Mouse (Mus musculus): ENCODE measurements around the gene Wfdc21. TPM values are rescaled to one million over a fixed set of nuclear protein-coding genes. Genes with fewer than 3 reads are reported as not detected.

The Wfdc21 gene
- polyA plus RNA-seq, 1 experiment: 706 TPM

DNA sequence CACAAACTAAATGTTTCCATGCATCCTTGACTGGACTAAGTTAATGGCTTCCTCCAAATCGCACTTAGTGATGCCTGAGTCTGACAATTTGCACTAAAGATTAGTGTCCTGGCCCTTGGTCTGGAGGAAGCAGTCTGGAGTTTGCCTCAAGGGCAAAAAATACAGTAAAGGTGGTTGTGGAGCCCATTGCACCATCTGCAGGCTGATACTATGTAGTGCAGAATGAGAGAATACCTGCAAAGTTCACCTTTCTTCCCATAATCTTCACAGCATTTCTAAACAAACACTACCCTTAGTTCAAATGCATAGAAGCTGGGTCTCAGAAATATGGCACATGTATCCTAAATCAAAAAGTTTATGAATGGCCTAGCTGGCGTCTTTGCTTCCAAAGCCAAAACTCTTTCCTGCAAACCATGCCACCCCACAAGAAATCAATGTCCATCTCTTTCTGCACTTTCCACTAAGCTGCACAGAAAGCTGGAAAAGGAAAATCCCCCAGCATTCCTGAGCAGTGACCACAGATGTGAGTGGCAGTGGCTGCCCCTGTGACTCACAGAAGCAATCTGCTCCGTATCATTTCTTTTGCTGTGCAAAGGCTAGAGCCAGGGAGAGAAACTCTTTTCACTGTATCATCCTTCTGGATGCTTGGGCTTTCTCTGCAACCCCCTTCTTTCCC, 17.8 kb upstream of the Wfdc21 start:
- Histone ChIP-seq H3K4me1 (ENCODE audit: control insufficient read depth, insufficient read depth, low read length) (no peaks in the 10 kb centered on the region; the same call in 1 of the 2 replicates), H3K27ac (ENCODE audit: control insufficient read depth, insufficient read depth, low read depth, low read length, poor library complexity) (no peak overlapping the region), H3K4me3 (replicated peaks; ENCODE audit: control insufficient read depth, low read depth, low read length) (no peak overlapping the region)
- WGBS: 50% methylated on average over 3 of the region's 3 CpGs
- TF ChIP-seq POLR2A (IDR thresholded peaks at IDR 0.05; ENCODE audit: borderline replicate concordance, control insufficient read depth, low read depth, low read length): no peak
- peak; percentile 29; the same call in 1 of the 2 replicates for TF ChIP-seq CTCF (IDR thresholded peaks at IDR 0.05; ENCODE audit: control insufficient read depth, insufficient read depth, low read length)

DNA sequence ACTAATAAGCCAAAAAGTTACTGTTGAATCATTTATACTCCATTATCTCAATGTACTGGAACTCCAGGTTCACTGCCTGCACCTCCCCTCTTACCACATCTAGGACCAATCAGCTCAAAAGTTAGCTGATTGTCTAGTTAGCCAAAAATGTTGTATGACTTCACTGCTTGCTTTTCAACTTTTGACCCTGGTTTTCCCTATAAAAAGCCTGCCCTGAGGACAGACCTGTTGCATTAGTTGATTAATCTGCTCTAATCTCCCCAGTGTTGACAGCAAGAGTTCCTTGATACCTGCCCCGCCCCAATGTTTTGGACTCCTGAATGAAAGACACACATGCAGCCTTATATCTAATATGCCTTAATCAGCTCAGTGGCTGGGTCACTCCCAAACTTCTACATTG, 15.6 kb upstream of the Wfdc21 start:
- Histone ChIP-seq H3K4me1 (ENCODE audit: control insufficient read depth, insufficient read depth, low read length) (peaks cover 4% of the 10 kb centered on the region), H3K4me3 (replicated peaks; ENCODE audit: control insufficient read depth, low read depth, low read length) (no peak overlapping the region), H3K27ac (ENCODE audit: control insufficient read depth, insufficient read depth, low read depth, low read length, poor library complexity) (no peak overlapping the region)
- 69% methylated on average over 1 of the region's 1 CpGs for WGBS
- no peak for TF ChIP-seq POLR2A (IDR thresholded peaks at IDR 0.05; ENCODE audit: borderline replicate concordance, control insufficient read depth, low read depth, low read length)
- TF ChIP-seq CTCF (IDR thresholded peaks at IDR 0.05; ENCODE audit: control insufficient read depth, insufficient read depth, low read length): no peak

DNA sequence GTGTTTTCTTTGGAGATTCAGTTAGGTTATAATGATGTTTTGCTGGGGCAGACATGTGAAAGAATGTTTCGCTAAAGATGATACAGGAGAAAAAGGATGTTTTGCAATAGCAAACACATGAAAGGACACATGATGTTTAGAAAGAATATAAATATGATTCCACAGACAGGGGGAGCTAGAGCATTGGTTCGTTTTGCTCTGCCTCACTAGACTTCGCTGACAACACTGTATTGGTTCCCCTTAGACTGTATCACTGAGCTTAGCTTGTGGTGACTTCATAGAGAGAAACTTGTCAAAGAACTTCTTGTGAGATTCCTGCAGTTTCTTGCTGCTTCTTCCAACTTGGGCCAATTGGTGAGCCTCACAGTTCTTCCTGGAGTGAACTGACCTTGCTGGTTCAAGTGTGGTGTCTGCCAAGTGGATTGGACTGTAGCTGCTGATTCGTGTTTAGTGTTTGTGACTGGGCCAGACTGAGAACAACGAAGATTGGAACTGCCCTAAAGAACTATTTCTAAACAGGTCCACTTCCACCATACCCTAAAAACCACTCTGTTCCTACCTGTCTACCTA, 13.6 kb upstream of the Wfdc21 start:
- Histone ChIP-seq H3K4me1 (ENCODE audit: control insufficient read depth, insufficient read depth, low read length) (peaks cover 4% of the 10 kb centered on the region), H3K4me3 (replicated peaks; ENCODE audit: control insufficient read depth, low read depth, low read length) (no peak overlapping the region), H3K27ac (ENCODE audit: control insufficient read depth, insufficient read depth, low read depth, low read length, poor library complexity) (no peak overlapping the region)
- TF ChIP-seq CTCF (IDR thresholded peaks at IDR 0.05; ENCODE audit: control insufficient read depth, insufficient read depth, low read length) (0 out of 2 replicates have a peak, but pooled peaks have one; percentile 11), POLR2A (IDR thresholded peaks at IDR 0.05; ENCODE audit: borderline replicate concordance, control insufficient read depth, low read depth, low read length) (no peak)
- 62% methylated on average over 5 of the region's 5 CpGs for WGBS

DNA sequence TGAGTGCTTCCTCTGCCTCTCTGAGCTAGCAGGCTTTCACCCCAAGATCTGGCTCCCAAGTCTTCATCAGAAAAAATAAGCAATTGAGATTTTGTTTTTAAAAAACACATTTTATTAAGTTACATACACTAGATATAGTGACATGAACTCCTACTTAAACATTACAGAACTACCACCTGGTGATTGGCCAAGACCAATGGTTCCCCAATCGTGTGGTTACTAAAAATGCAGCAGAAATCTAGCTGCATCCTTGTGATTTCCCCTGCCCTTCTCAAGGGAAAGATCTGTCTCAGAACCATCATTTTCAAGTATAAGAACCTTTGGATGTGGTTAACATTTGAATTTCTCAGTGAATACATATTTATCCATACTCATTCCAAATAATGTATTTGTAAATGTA, 12.5 kb upstream of the Wfdc21 start:
- 13% methylated on average over 1 of the region's 1 CpGs for WGBS
- TF ChIP-seq CTCF (IDR thresholded peaks at IDR 0.05; ENCODE audit: control insufficient read depth, insufficient read depth, low read length): no peak
- TF ChIP-seq POLR2A (IDR thresholded peaks at IDR 0.05; ENCODE audit: borderline replicate concordance, control insufficient read depth, low read depth, low read length): no peak
- Histone ChIP-seq H3K4me3 (replicated peaks; ENCODE audit: control insufficient read depth, low read depth, low read length) (no peak overlapping the region), H3K4me1 (ENCODE audit: control insufficient read depth, insufficient read depth, low read length) (peaks cover 6% of the 10 kb centered on the region), H3K27ac (ENCODE audit: control insufficient read depth, insufficient read depth, low read depth, low read length, poor library complexity) (peak overlapping the region; percentile 38)

DNA sequence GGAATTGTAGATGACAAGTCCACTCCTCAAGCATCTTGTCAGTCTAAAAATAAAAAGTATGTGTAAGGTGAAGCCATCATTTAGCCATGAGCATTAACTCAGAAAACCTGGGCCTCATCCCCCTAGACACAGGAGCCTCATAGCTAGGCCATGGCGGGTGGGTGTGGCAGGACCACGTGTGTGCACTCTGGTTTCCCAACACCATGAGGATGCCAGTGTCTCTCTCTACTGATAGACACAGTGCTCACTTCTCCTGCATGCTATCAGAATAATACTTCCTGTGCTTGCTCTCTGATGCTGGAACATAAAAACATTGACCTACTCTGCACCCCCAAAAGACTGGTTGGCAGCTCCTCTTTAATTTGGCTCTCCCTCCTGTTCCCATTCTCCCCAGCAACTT, 10.9 kb upstream of the Wfdc21 start:
- WGBS: 19% methylated on average over 2 of the region's 2 CpGs
- TF ChIP-seq POLR2A (IDR thresholded peaks at IDR 0.05; ENCODE audit: borderline replicate concordance, control insufficient read depth, low read depth, low read length): no peak
- TF ChIP-seq CTCF (IDR thresholded peaks at IDR 0.05; ENCODE audit: control insufficient read depth, insufficient read depth, low read length): no peak

DNA sequence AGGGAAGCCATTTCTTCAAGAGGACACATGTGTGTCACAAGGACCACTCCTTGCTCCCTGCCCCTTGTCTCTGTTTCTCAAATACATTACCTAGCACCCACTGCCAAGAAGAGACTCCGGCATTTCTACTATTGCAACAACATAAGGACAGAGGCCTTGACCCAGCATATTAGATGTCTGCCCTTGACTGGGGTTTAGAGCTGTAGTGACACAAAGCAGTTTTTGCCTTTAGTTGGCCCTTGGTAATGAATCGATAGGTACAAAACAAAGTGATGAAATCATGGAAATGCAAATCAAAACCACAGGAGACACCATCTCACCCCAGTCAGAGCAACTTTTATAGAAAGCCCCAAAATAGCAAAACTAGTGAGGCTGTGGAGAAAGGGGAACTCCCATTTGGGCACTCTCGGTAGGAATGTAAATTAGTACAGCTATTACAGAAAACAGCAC, 9.6 kb upstream of the Wfdc21 start:
- WGBS: 10% methylated on average over 3 of the region's 3 CpGs

More for the DNA sequence above, 10.9 kb upstream of the Wfdc21 start:
- no peak overlapping the region for H3K27ac ChIP-seq (ENCODE audit: control insufficient read depth, insufficient read depth, low read depth, low read length, poor library complexity)
- H3K4me3 ChIP-seq (replicated peaks; ENCODE audit: control insufficient read depth, low read depth, low read length): no peak overlapping the region
- peaks cover 6% of the 10 kb centered on the region for H3K4me1 ChIP-seq (ENCODE audit: control insufficient read depth, insufficient read depth, low read length)

DNA sequence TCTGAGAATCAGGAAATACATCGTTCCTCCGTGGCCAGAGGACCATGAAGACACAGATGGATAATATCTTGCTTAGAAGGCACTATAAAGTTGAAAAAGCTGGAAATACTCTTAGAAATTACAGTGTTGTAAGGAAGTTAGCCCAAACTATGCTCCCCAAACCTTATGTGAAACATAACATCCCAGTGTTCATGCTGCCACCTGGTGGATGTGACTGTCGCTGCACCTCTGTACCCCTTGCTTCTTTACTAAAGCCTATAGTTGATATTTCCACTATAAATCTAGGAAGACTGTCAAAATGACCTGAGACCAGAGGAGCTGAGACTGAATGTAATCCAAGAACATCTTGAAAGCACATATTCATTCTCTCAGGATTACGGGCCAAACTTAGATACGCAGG, 7.5 kb upstream of the Wfdc21 start:
- Histone ChIP-seq H3K4me1 (ENCODE audit: control insufficient read depth, insufficient read depth, low read length) (peaks cover 11% of the 10 kb centered on the region), H3K4me3 (replicated peaks; ENCODE audit: control insufficient read depth, low read depth, low read length) (no peak overlapping the region), H3K27ac (ENCODE audit: control insufficient read depth, insufficient read depth, low read depth, low read length, poor library complexity) (no peak overlapping the region)
- TF ChIP-seq POLR2A (IDR thresholded peaks at IDR 0.05; ENCODE audit: borderline replicate concordance, control insufficient read depth, low read depth, low read length) (no peak), CTCF (IDR thresholded peaks at IDR 0.05; ENCODE audit: control insufficient read depth, insufficient read depth, low read length) (peak; percentile 86)
- WGBS: 25% methylated on average over 5 of the region's 5 CpGs

More for the DNA sequence above, 9.6 kb upstream of the Wfdc21 start:
- TF ChIP-seq CTCF (IDR thresholded peaks at IDR 0.05; ENCODE audit: control insufficient read depth, insufficient read depth, low read length) (no peak), POLR2A (IDR thresholded peaks at IDR 0.05; ENCODE audit: borderline replicate concordance, control insufficient read depth, low read depth, low read length) (no peak)
- peak overlapping the region; percentile 73; the same call in 1 of the 2 replicates for H3K27ac ChIP-seq (ENCODE audit: control insufficient read depth, insufficient read depth, low read depth, low read length, poor library complexity)
- H3K4me1 ChIP-seq (ENCODE audit: control insufficient read depth, insufficient read depth, low read length): peaks cover 7% of the 10 kb centered on the region
- H3K4me3 ChIP-seq (replicated peaks; ENCODE audit: control insufficient read depth, low read depth, low read length): no peak overlapping the region

DNA sequence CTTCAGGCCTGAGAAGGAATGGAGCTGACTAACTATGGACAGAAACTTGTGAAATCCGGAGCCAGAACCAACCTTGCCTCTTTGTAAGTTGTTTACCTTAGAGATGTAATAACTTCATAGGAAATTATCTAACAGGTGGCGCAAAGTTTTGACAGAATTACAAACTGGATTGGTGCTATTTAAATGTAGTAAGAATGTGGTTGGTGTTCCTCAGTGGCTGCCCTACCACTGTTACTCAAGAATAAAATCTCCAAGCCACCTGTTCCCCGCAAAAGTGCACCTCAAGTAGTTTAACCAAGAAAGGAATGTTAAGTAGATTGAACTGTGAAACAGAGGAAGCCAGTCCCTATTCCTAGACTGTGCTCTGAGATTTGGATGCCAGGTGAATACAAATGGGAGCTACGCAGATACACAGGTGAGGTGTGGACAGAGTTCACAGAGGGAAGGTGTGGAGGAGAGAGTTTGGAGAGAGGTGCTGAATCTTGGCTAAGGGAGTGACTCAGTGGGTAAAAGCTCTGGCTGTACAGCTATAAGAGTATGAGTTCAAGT, 6.2 kb upstream of the Wfdc21 start:
- H3K27ac ChIP-seq (ENCODE audit: control insufficient read depth, insufficient read depth, low read depth, low read length, poor library complexity): peak overlapping the region; percentile 68; the same call in 1 of the 2 replicates
- TF ChIP-seq CTCF (IDR thresholded peaks at IDR 0.05; ENCODE audit: control insufficient read depth, insufficient read depth, low read length) (no peak), POLR2A (IDR thresholded peaks at IDR 0.05; ENCODE audit: borderline replicate concordance, control insufficient read depth, low read depth, low read length) (no peak)
- WGBS: 57% methylated on average over 4 of the region's 4 CpGs
- H3K4me1 ChIP-seq (ENCODE audit: control insufficient read depth, insufficient read depth, low read length): peaks cover 12% of the 10 kb centered on the region
- peak overlapping the region; percentile 72 for H3K4me3 ChIP-seq (replicated peaks; ENCODE audit: control insufficient read depth, low read depth, low read length)

Measured in bone marrow, adult 2 months (tissue).